Mouse (Mus musculus) kidney, adult 2 months (tissue): ENCODE measurements around the gene Copz2.

ENCODE experiments used
- CTCF ChIP-seq: fragments of 200-500 bp; conservative IDR thresholded peaks from 2 replicates; pipeline ENCODE4 v1.5.1; 2011; ENCODE audit warnings: low read depth, mild to moderate bottlenecking, control low read depth, low read length, moderate library complexity, mixed read lengths; ENCODE audit not compliant: insufficient read depth, insufficient read length
- POLR2A ChIP-seq: fragments of 200-500 bp; IDR thresholded peaks from one replicate; pipeline ENCODE4 v1.6.1; 2011; ENCODE audit warnings: low read depth, low read length, control low read depth

- TF ChIP-seq CTCF (no peak), POLR2A (no peak)
Observed at GRCm38 (mm10) chr11:96839428-96839827, 10.2 kb upstream of the Copz2 start.
